Mouse (Mus musculus) myocyte (in vitro differentiated cells): ENCODE results near the gene Tmem62.

ENCODE experiments used
- E2F4 ChIP-seq: IDR thresholded peaks from one replicate; pipeline ENCODE4 v1.6.1; 2011; ENCODE audit warnings: mild to moderate bottlenecking, control low read depth, moderate library complexity; ENCODE audit not compliant: insufficient read depth
- MAX ChIP-seq: IDR thresholded peaks from one replicate; pipeline ENCODE4 v1.6.1; 2011; ENCODE audit warnings: low read depth, mild to moderate bottlenecking, control low read depth
- MYOD1 ChIP-seq, 3 experiments: IDR thresholded peaks; one replicate each; pipeline ENCODE4 v1.6.1; 2011; ENCODE audit warnings: control low read depth in 2 of 3, low read depth in 2 of 3, mild to moderate bottlenecking in 2 of 3, moderate library complexity in 1 of 3; ENCODE audit not compliant: insufficient read length in 2 of 3, control insufficient read depth in 1 of 3
- POLR2A ChIP-seq: IDR thresholded peaks from one replicate; pipeline ENCODE4 v1.6.1; 2011; ENCODE audit warnings: low read depth, mild to moderate bottlenecking, control low read depth, moderate library complexity; ENCODE audit not compliant: insufficient read length
- TCF12 ChIP-seq: IDR thresholded peaks from one replicate; pipeline ENCODE4 v1.6.1; 2011; ENCODE audit warnings: mild to moderate bottlenecking, control low read depth; ENCODE audit not compliant: poor library complexity, insufficient read depth, severe bottlenecking
- USF1 ChIP-seq: IDR thresholded peaks from one replicate; pipeline ENCODE4 v1.6.1; 2011; ENCODE audit warnings: low read depth, mild to moderate bottlenecking, control low read depth, moderate library complexity

DNA sequence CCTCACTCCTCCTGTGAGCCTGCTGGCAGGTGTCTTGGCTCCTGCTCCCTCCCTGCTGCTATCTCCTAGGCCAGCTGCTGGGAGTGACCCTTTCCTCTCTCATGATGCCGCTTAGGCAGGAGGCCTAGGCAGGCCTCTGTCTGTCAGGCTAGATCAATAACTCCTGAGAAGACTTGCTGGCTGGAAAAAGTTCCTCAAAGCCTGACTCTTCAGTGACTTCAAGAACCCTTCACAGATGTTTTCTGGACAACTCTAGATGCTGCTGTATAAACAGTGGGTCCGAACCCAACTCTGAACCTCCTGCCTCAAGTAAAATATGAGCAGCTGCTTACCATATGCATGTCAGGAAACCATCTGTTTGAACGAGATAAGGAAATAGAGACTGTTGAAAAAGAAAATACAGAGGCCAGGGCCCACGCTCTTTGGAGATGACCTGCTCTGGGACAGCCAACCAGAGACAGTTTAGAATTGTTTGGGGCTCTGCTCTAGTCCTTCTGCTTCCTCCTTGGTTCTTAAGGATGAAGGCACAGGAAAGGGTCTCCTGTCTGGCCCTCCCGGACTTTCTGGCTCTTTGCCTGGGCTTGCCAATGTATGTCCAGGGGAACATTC, 60.0 kb downstream of the Tmem62 start, which contains the start of gene Epb42:
- TF ChIP-seq MAX (no peak), E2F4 (no peak), POLR2A (no peak), MYOD1 (IDR thresholded peaks at IDR 0.05; ENCODE audit: control insufficient read depth in 1 of 3, insufficient read length in 2 of 3, low read depth in 2 of 3) (no peak), TCF12 (no peak), USF1 (no peak)
